ENCODE assay signal across 24 mouse cellular contexts in genomic region chr2:74642431-74642830, GRCm38 (mm10). TPM values are rescaled to one million over a fixed set of nuclear protein-coding genes. Genes with fewer than 3 reads are reported as not detected.
"Had no signal": no experiment of that assay in that cellular context is flagged by ENCODE, and none has a peak within 500 bp of the region (broad histone marks: within the 10 kb centered on the region; RNA-seq: fewer than 3 reads in every experiment).

No protein-coding gene starts in this region.

- H3K9ac ChIP-seq: kidney, embryonic 15.5 days; limb, embryonic 13.5 days; liver, embryonic 12.5 days; liver, embryonic 15.5 days; lung, embryonic 15.5 days; midbrain, embryonic 13.5 days had no signal

- H3K4me2 ChIP-seq: kidney, embryonic 15.5 days; limb, embryonic 13.5 days; liver, embryonic 12.5 days; liver, embryonic 15.5 days; lung, embryonic 15.5 days; midbrain, embryonic 13.5 days had no signal

- H3K4me3 ChIP-seq: kidney, embryonic 15.5 days; limb, embryonic 10.5 days; limb, embryonic 13.5 days; liver, embryonic 12.5 days; liver, embryonic 15.5 days; lung, embryonic 15.5 days; midbrain, embryonic 13.5 days had no signal

- DNase-seq: kidney, adult 2 months; kidney, postnatal 10 days; kidney, postnatal 36 days; liver; lung, adult 18-20 months; lung, postnatal 10 days; lung, postnatal 36 days; right cerebral cortex, postnatal 4 days; thymus, postnatal 36 days had no signal

- H3K4me1 ChIP-seq: liver, embryonic 12.5 days; liver, embryonic 15.5 days; lung, embryonic 15.5 days; midbrain, embryonic 13.5 days had no signal

- H3K9me3 ChIP-seq: kidney, embryonic 15.5 days; limb, embryonic 10.5 days; limb, embryonic 13.5 days; liver, embryonic 12.5 days; liver, embryonic 15.5 days; lung, embryonic 15.5 days; midbrain, embryonic 13.5 days had no signal

- ATAC-seq: intestine, postnatal 0 days; liver, embryonic 12.5 days; midbrain, embryonic 13.5 days had no signal

- H3K27ac ChIP-seq: kidney, embryonic 15.5 days; limb, embryonic 10.5 days; limb, embryonic 13.5 days; liver, embryonic 12.5 days; liver, embryonic 15.5 days; lung, embryonic 15.5 days; midbrain, embryonic 13.5 days; stomach, postnatal 0 days had no signal

- H3K36me3 ChIP-seq: kidney, embryonic 15.5 days; limb, embryonic 10.5 days; limb, embryonic 13.5 days; liver, embryonic 12.5 days; liver, embryonic 15.5 days; lung, embryonic 15.5 days; midbrain, embryonic 13.5 days had no signal

RNA-seq across cellular contexts. Expression of gene Evx2, which starts 16.9 kb away (rescaled TPM):
- total RNA-seq: layer of hippocampus, postnatal 14 days; left cerebral cortex, adult 8-10 months; left cerebral cortex, postnatal 25 days had no signal
- polyA plus RNA-seq: intestine, postnatal 0 days; kidney, adult 2 months; kidney, embryonic 15.5 days; liver, embryonic 12.5 days; liver, embryonic 15.5 days; lung, embryonic 15.5 days; stomach, embryonic 14.5 days; stomach, postnatal 0 days had no signal

RNA-seq across cellular contexts. Expression of gene Hoxd13, which starts 25.7 kb away (rescaled TPM):
- total RNA-seq: layer of hippocampus, postnatal 14 days; left cerebral cortex, adult 8-10 months; left cerebral cortex, postnatal 25 days; midbrain, postnatal 0 days had no signal
- polyA plus RNA-seq: intestine, postnatal 0 days; kidney, adult 2 months; liver, embryonic 12.5 days; liver, embryonic 15.5 days; lung, embryonic 15.5 days; midbrain, embryonic 13.5 days; midbrain, postnatal 0 days; neural tube, embryonic 14.5 days; stomach, embryonic 14.5 days; stomach, postnatal 0 days had no signal

RNA-seq across cellular contexts. Expression of gene Hoxd12, which starts 32.4 kb away (rescaled TPM):
- total RNA-seq: layer of hippocampus, postnatal 14 days; left cerebral cortex, adult 8-10 months; left cerebral cortex, postnatal 25 days; midbrain, postnatal 0 days had no signal
- polyA plus RNA-seq: kidney, adult 2 months; liver, embryonic 12.5 days; liver, embryonic 15.5 days; lung, embryonic 15.5 days; midbrain, embryonic 13.5 days; midbrain, postnatal 0 days; neural tube, embryonic 14.5 days; stomach, embryonic 14.5 days; stomach, postnatal 0 days had no signal

RNA-seq across cellular contexts. Expression of gene Hoxd11, which starts 36.9 kb away (rescaled TPM):
- total RNA-seq: layer of hippocampus, postnatal 14 days; left cerebral cortex, adult 8-10 months; left cerebral cortex, postnatal 25 days; midbrain, postnatal 0 days had no signal
- polyA plus RNA-seq: liver, embryonic 12.5 days; liver, embryonic 15.5 days; lung, embryonic 15.5 days; midbrain, embryonic 13.5 days; midbrain, postnatal 0 days; stomach, embryonic 14.5 days; stomach, postnatal 0 days had no signal

RNA-seq across cellular contexts. Expression of gene Hoxd10, which starts 49.3 kb away (rescaled TPM):
- total RNA-seq: layer of hippocampus, postnatal 14 days; left cerebral cortex, adult 8-10 months; left cerebral cortex, postnatal 25 days had no signal
- polyA plus RNA-seq: liver, embryonic 12.5 days; liver, embryonic 15.5 days; midbrain, embryonic 13.5 days; midbrain, postnatal 0 days; stomach, embryonic 14.5 days; stomach, postnatal 0 days had no signal
